Mouse (Mus musculus): ENCODE measurements around the gene Gins3. TPM values are rescaled to one million over a fixed set of nuclear protein-coding genes. Genes with fewer than 3 reads are reported as not detected.

Gene Gins3
- total RNA-seq (2014; rRNA removed) (3.8 and 4.3 TPM in 2 replicates), polyA plus RNA-seq (2015; fragmentation: Nextera tagmentation; extraction: Ambion mirVana) (3.2 and 4.4 TPM in 2 replicates)

DNA sequence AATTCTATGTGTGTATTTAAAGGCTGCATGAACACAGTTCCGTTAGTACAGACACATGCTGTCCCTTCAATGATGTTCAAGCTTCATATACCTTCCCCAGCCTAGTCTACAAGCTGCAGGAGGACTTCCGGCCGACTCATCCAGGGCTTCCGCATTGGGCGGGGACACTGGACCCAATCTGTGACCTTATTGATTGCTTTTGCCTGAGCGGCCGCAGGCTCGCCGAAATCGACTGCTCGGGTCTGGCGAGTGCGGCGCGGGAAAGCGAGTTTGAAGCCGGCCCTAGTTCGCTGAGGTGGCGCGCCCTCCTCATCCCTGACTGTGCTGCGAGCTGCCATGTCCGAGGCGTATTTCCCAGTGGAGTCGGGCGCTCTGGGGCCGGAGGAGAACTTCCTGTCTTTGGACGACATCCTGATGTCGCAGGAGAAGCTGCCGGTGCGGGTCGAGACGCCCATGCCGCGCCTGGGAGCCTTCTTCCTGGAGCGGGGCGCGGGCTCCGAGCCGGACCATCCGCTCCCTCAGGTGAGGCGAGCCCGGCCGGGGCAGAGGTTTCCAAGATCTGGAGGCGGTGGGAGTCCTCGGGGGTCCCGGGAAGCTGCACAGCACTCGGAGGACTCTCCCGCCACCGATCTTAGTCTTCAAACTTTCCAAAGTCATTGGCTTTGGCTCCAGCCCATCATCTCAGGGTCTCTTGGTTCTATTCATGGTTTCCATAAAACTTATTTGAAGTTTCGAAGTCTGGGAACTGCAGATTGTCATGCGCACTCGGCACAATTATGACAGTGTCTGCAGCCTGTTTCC, at the start of gene Gins3:
Gene Gins3 (plus strand): TSS at position 192 of the 801 bp plus-strand sequence.
- H3K4me1 ChIP-seq (ENCODE audit: insufficient read depth): peaks cover 7% of the 10 kb centered on the region; the same call in 1 of the 2 replicates
- ATAC-seq: peak; percentile 95
- peak within 1 kb of the TSS; percentile 94 for H3K4me2 ChIP-seq (ENCODE audit: low read depth)
- H3K4me3 ChIP-seq (ENCODE audit: low read depth, low read length): peak within 1 kb of the TSS; percentile 63
- no peaks in the 10 kb centered on the region for H3K9me3 ChIP-seq (ENCODE audit: low read length)
- WGBS: 1% methylated on average over 52 of the region's 52 CpGs
- TF ChIP-seq CTCF (IDR thresholded peaks at IDR 0.05; ENCODE audit: low read depth): no peak
- H3K9ac ChIP-seq: peak within 1 kb of the TSS; percentile 40
- H3K27ac ChIP-seq (ENCODE audit: low read depth, low read length): no peak within 1 kb of the TSS
- peak; percentile 92 for DNase-seq
- H3K27me3 ChIP-seq (ENCODE audit: insufficient read depth, low read length): no peaks in the 10 kb centered on the region; the same call in 1 of the 2 replicates
- no peaks in the 10 kb centered on the region for H3K36me3 ChIP-seq (ENCODE audit: insufficient read depth)

DNA sequence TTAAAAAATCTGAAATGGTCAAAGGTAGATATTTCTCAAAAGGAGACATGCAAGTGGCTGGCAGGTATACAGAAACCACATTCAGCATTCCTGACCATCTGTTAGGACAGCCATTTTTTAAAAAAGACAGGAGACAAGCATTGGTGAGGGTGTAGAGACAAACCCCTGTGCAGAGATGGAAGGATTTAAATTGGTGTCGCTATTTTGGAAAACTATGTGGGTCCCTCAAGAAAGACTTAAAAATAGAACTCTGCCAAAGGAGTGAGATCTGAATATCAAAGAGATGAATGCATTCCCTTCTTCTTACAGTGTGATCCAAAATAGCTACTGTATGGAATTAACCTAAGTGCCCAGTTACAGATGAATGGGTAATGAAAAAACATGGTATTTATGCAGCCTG, 45.9 kb upstream of the Gins3 start:
- WGBS: 66% methylated on average over 1 of the region's 1 CpGs
- Histone ChIP-seq H3K27ac (ENCODE audit: low read depth, low read length) (no peak overlapping the region), H3K9me3 (ENCODE audit: low read length) (no peaks in the 10 kb centered on the region), H3K4me3 (ENCODE audit: low read depth, low read length) (no peak overlapping the region), H3K4me1 (ENCODE audit: insufficient read depth) (no peaks in the 10 kb centered on the region), H3K9ac (no peak overlapping the region), H3K4me2 (ENCODE audit: low read depth) (no peak overlapping the region), H3K36me3 (ENCODE audit: insufficient read depth) (no peaks in the 10 kb centered on the region), H3K27me3 (ENCODE audit: insufficient read depth, low read length) (no peaks in the 10 kb centered on the region)
- DNase-seq (no peak), ATAC-seq (no peak)
- no peak for TF ChIP-seq CTCF (IDR thresholded peaks at IDR 0.05; ENCODE audit: low read depth)

DNA sequence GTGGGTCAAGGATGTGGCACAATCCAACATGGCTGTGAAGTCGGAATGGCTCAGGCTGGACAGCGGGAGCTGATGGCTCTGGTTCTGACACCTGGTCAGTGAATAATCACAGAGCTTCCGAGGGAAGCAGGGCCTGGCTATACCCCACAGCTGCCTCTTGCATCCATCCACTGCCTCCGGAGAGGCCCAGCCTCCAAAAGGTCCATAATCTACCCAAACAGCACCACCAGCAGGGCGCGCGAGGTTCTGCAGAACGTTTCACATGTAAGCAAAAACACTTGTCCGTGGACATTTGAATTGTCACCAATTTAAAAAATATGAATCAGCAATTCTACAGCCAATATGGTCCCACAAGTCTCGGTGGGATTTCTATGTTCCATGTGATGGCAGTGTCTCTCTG, 44.0 kb upstream of the Gins3 start:
- no peaks in the 10 kb centered on the region for H3K27me3 ChIP-seq (ENCODE audit: insufficient read depth, low read length)
- H3K36me3 ChIP-seq (ENCODE audit: insufficient read depth): no peaks in the 10 kb centered on the region
- H3K4me1 ChIP-seq (ENCODE audit: insufficient read depth): no peaks in the 10 kb centered on the region
- ATAC-seq (no peak), DNase-seq (no peak)
- H3K4me3 ChIP-seq (ENCODE audit: low read depth, low read length): no peak overlapping the region
- 71% methylated on average over 10 of the region's 10 CpGs for WGBS
- no peak overlapping the region for H3K4me2 ChIP-seq (ENCODE audit: low read depth)
- no peak overlapping the region for H3K27ac ChIP-seq (ENCODE audit: low read depth, low read length)
- H3K9ac ChIP-seq: no peak overlapping the region
- H3K9me3 ChIP-seq (ENCODE audit: low read length): no peaks in the 10 kb centered on the region
- TF ChIP-seq CTCF (IDR thresholded peaks at IDR 0.05; ENCODE audit: low read depth): no peak

DNA sequence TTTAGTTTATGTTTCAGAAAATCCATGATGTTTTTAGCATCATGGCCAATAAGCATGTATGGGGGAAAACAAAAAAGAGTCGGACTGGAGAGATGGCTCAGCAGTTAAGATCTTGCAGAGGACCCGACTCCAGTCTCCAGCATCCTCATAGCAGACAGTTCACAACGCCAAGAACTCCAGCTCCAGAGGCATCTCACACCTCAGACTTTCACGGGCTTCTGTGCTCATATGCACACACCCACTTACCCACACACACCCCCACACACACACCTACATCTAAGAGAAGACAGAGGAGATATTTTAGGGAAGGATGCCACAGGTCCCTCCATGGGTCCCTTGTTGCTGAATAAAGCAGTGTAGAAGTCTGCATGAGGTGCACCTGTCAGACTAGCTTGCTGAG, 42.7 kb upstream of the Gins3 start:
- Histone ChIP-seq H3K4me3 (ENCODE audit: low read depth, low read length) (no peak overlapping the region), H3K4me2 (ENCODE audit: low read depth) (no peak overlapping the region), H3K9me3 (ENCODE audit: low read length) (no peaks in the 10 kb centered on the region), H3K36me3 (ENCODE audit: insufficient read depth) (no peaks in the 10 kb centered on the region), H3K27me3 (ENCODE audit: insufficient read depth, low read length) (no peaks in the 10 kb centered on the region), H3K9ac (no peak overlapping the region), H3K4me1 (ENCODE audit: insufficient read depth) (no peaks in the 10 kb centered on the region), H3K27ac (ENCODE audit: low read depth, low read length) (no peak overlapping the region)
- ATAC-seq (no peak), DNase-seq (no peak)
- no peak for TF ChIP-seq CTCF (IDR thresholded peaks at IDR 0.05; ENCODE audit: low read depth)
- WGBS: 81% methylated on average over 4 of the region's 4 CpGs

DNA sequence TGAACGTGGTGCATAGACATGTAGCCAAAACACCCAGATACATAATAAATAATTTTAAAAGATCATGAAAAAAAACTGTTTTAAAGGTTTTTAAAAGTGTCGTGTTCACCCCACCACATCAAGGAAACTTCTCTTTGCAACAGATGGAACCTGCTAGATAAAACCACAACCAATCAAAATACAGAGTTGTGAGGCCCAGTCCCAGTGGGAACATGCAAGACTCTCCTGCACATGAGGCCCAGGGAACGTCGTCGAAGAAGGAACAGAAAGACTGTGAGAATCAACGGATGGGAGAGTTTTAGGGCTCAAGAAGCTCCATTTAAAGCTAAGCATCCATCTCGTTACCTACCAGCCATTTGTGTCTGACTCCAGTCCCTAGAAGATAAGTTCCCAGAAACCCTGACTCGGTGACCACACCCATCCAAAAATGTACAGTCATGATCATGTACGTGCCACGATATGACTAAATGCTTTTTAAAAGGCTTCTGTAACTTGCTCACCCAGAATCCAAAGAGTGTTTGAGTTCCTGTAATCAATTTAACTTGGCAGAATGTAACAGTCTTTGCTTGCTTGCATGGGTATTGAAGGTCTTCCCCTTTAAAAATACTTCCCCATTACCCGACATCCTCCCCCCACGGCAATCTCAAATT, 41.0 kb upstream of the Gins3 start:
- ATAC-seq: no peak
- no peak for TF ChIP-seq CTCF (IDR thresholded peaks at IDR 0.05; ENCODE audit: low read depth)
- H3K4me1 ChIP-seq (ENCODE audit: insufficient read depth): no peaks in the 10 kb centered on the region
- H3K27ac ChIP-seq (ENCODE audit: low read depth, low read length): no peak overlapping the region
- H3K4me3 ChIP-seq (ENCODE audit: low read depth, low read length): no peak overlapping the region
- H3K27me3 ChIP-seq (ENCODE audit: insufficient read depth, low read length): no peaks in the 10 kb centered on the region
- no peak for DNase-seq
- WGBS: 87% methylated on average over 12 of the region's 12 CpGs
- H3K36me3 ChIP-seq (ENCODE audit: insufficient read depth): no peaks in the 10 kb centered on the region
- no peak overlapping the region for H3K4me2 ChIP-seq (ENCODE audit: low read depth)
- H3K9ac ChIP-seq: no peak overlapping the region
- no peaks in the 10 kb centered on the region for H3K9me3 ChIP-seq (ENCODE audit: low read length)

- no peaks in the 10 kb centered on the region for H3K4me1 ChIP-seq (ENCODE audit: insufficient read depth)
- H3K4me2 ChIP-seq (ENCODE audit: low read depth): no peak overlapping the region
- no peak overlapping the region for H3K9ac ChIP-seq
- ATAC-seq (no peak), DNase-seq (no peak)
- no peak overlapping the region for H3K4me3 ChIP-seq (ENCODE audit: low read depth, low read length)
- H3K9me3 ChIP-seq (ENCODE audit: low read length): no peaks in the 10 kb centered on the region
- TF ChIP-seq CTCF (IDR thresholded peaks at IDR 0.05; ENCODE audit: low read depth): no peak
- WGBS: 89% methylated on average over 7 of the region's 7 CpGs
- H3K27me3 ChIP-seq (ENCODE audit: insufficient read depth, low read length): no peaks in the 10 kb centered on the region
- H3K27ac ChIP-seq (ENCODE audit: low read depth, low read length): no peak overlapping the region
- no peaks in the 10 kb centered on the region for H3K36me3 ChIP-seq (ENCODE audit: insufficient read depth)
Measured at GRCm38 (mm10) chr8:95593439-95594393, 39.5 kb upstream of the Gins3 start.

Data from forebrain, postnatal 0 days (tissue).